Mouse (Mus musculus) CH12.LX (cell line): ENCODE results near the gene Kif1bp. TPM values are rescaled to one million over a fixed set of nuclear protein-coding genes. Genes with fewer than 3 reads are reported as not detected.

Experiments used
- DNase-seq: peaks from one replicate; pipeline ENCODE4 v3.0.0-alpha.2; 2013; ENCODE audit errors: extremely low read depth
- H3K27ac ChIP-seq: 2 replicates; pipeline ENCODE4 v1.5.1; 2012; ENCODE audit warnings: low read depth, mild to moderate bottlenecking, control low read depth, moderate library complexity; ENCODE audit not compliant: insufficient read depth
- H3K27me3 ChIP-seq: replicated peaks from 2 replicates; pipeline ENCODE3; 2012; ENCODE audit warnings: inconsistent platforms
- H3K36me3 ChIP-seq, 2 experiments: replicated peaks in 1 of 2; 2 replicates each; pipeline versions ENCODE3 to v1.6.1; 2012; ENCODE audit warnings: inconsistent platforms in 1 of 2, low read length in 1 of 2, mild to moderate bottlenecking in 1 of 2, mixed read lengths in 1 of 2, moderate library complexity in 1 of 2; ENCODE audit not compliant: control insufficient read depth in 1 of 2, insufficient read depth in 1 of 2
- H3K4me1 ChIP-seq, 2 experiments: 2 replicates each; pipeline ENCODE4 v1.6.1; 2012; ENCODE audit warnings: inconsistent platforms in 1 of 2, moderate library complexity in 1 of 2; ENCODE audit not compliant: insufficient read depth in 2 of 2, control insufficient read depth in 1 of 2
- H3K4me2 ChIP-seq: 2 replicates; pipeline ENCODE4 v1.6.1; 2012; ENCODE audit warnings: low read depth, mild to moderate bottlenecking, control low read depth; ENCODE audit not compliant: poor library complexity, insufficient read depth, severe bottlenecking
- H3K4me3 ChIP-seq, 3 experiments: fragments of 150-350 bp in 1 of 3; sonication (generic) in 1 of 3; replicated peaks in 1 of 3; 2 replicates each; pipeline versions ENCODE3 to v1.5.1; 2011 to 2012; ENCODE audit warnings: low read depth in 2 of 3, low read length in 2 of 3, mild to moderate bottlenecking in 2 of 3, moderate library complexity in 2 of 3, control low read depth in 1 of 3, improper control_type of control experiment in 1 of 3, inconsistent platforms in 1 of 3, mixed read lengths in 1 of 3; ENCODE audit not compliant: poor library complexity in 1 of 3
- H3K79me2 ChIP-seq: replicated peaks from 2 replicates; pipeline ENCODE4 v1.6.1; 2012; ENCODE audit warnings: mild to moderate bottlenecking, moderate library complexity; ENCODE audit not compliant: control insufficient read depth, poor library complexity, insufficient read depth, severe bottlenecking; ENCODE audit errors: extremely low read depth
- H3K9ac ChIP-seq: 2 replicates; pipeline ENCODE4 v1.6.1; 2012; ENCODE audit warnings: low read depth, mild to moderate bottlenecking, control low read depth, moderate library complexity; ENCODE audit not compliant: insufficient read depth
- H3K9me3 ChIP-seq: replicated peaks from 2 replicates; pipeline ENCODE3; 2012; ENCODE audit warnings: low read length, inconsistent platforms, mixed read lengths
- CHD1 ChIP-seq: IDR thresholded peaks from 2 replicates; pipeline ENCODE4 v1.6.1; 2012; ENCODE audit warnings: low read depth, low read length, improper control_type of control experiment, inconsistent platforms
- CTCF ChIP-seq, 2 experiments: IDR thresholded peaks in 1 of 2; conservative IDR thresholded peaks in 1 of 2; 2 replicates each; pipeline ENCODE4 v1.5.1; 2011 to 2012; ENCODE audit warnings: low read depth in 2 of 2, low read length in 2 of 2, improper control_type of control experiment in 1 of 2, inconsistent platforms in 1 of 2, mild to moderate bottlenecking in 1 of 2, moderate library complexity in 1 of 2
- E2F4 ChIP-seq: IDR thresholded peaks from 2 replicates; pipeline ENCODE4 v1.6.1; 2011; ENCODE audit warnings: low read depth, low read length, improper control_type of control experiment; ENCODE audit not compliant: insufficient replicate concordance
- ELF1 ChIP-seq: IDR thresholded peaks from 2 replicates; pipeline ENCODE4 v1.6.1; 2014; ENCODE audit warnings: low read depth, mild to moderate bottlenecking, inconsistent platforms, low read length, improper control_type of control experiment
- ETS1 ChIP-seq: conservative IDR thresholded peaks from 2 replicates; pipeline ENCODE4 v1.6.1; 2012; ENCODE audit warnings: low read depth, mild to moderate bottlenecking, inconsistent platforms, low read length, improper control_type of control experiment, moderate library complexity
- HCFC1 ChIP-seq: IDR thresholded peaks from 2 replicates; pipeline ENCODE4 v1.6.1; 2012; ENCODE audit warnings: low read depth, mild to moderate bottlenecking, inconsistent platforms, low read length, improper control_type of control experiment
- JUN ChIP-seq: IDR thresholded peaks from 2 replicates; pipeline ENCODE4 v1.6.1; 2011; ENCODE audit warnings: low read depth, mild to moderate bottlenecking, low read length, improper control_type of control experiment, moderate library complexity; ENCODE audit not compliant: insufficient read depth
- MAX ChIP-seq: IDR thresholded peaks from 2 replicates; pipeline ENCODE4 v1.6.1; 2011; ENCODE audit warnings: low read length, improper control_type of control experiment
- MAZ ChIP-seq: IDR thresholded peaks from 2 replicates; pipeline ENCODE4 v1.6.1; 2012; ENCODE audit warnings: low read depth, mild to moderate bottlenecking, inconsistent platforms, low read length, improper control_type of control experiment, moderate library complexity
- MXI1 ChIP-seq: IDR thresholded peaks from 2 replicates; pipeline ENCODE4 v1.6.1; 2011; ENCODE audit warnings: mild to moderate bottlenecking, low read depth, low read length, improper control_type of control experiment
- MYC ChIP-seq: IDR thresholded peaks from 2 replicates; pipeline ENCODE4 v1.6.1; 2011; ENCODE audit warnings: low read depth, mild to moderate bottlenecking, improper control_type of control experiment, low read length
- NELFE ChIP-seq: IDR thresholded peaks from 2 replicates; pipeline ENCODE4 v1.6.1; 2011; ENCODE audit warnings: low read depth, low read length, improper control_type of control experiment
- PAX5 ChIP-seq: IDR thresholded peaks from 2 replicates; pipeline ENCODE4 v1.6.1; 2012; ENCODE audit warnings: low read length, inconsistent platforms, mixed read lengths
- RAD21 ChIP-seq: IDR thresholded peaks from 2 replicates; pipeline ENCODE4 v1.6.1; 2011; ENCODE audit warnings: low read depth, mild to moderate bottlenecking, low read length, improper control_type of control experiment, moderate library complexity
- RCOR1 ChIP-seq: conservative IDR thresholded peaks from 2 replicates; pipeline ENCODE4 v1.6.1; 2012; ENCODE audit warnings: low read depth, mild to moderate bottlenecking, inconsistent platforms, low read length, improper control_type of control experiment
- TBP ChIP-seq: conservative IDR thresholded peaks from 2 replicates; pipeline ENCODE4 v1.6.1; 2011; ENCODE audit warnings: low read depth, low read length, improper control_type of control experiment
- TCF12 ChIP-seq: IDR thresholded peaks from 2 replicates; pipeline ENCODE4 v1.6.1; 2014; ENCODE audit warnings: low read depth, mild to moderate bottlenecking, inconsistent platforms, low read length, improper control_type of control experiment
- UBTF ChIP-seq: IDR thresholded peaks from 2 replicates; pipeline ENCODE4 v1.6.1; 2012; ENCODE audit warnings: low read depth, mild to moderate bottlenecking, inconsistent platforms, low read length, improper control_type of control experiment, moderate library complexity
- USF1 ChIP-seq: IDR thresholded peaks from 2 replicates; pipeline ENCODE4 v1.6.1; 2014; ENCODE audit warnings: low read depth, mild to moderate bottlenecking, inconsistent platforms, low read length, improper control_type of control experiment
- ZC3H11A ChIP-seq: IDR thresholded peaks from 2 replicates; pipeline ENCODE4 v1.6.1; 2012; ENCODE audit warnings: low read depth, mild to moderate bottlenecking, inconsistent platforms, low read length, improper control_type of control experiment
- ZMIZ1 ChIP-seq: IDR thresholded peaks from 2 replicates; pipeline ENCODE4 v1.6.1; 2012; ENCODE audit warnings: low read depth, mild to moderate bottlenecking, inconsistent platforms, low read length, improper control_type of control experiment
- ZNF384 ChIP-seq: IDR thresholded peaks from 2 replicates; pipeline ENCODE4 v1.6.1; 2012; ENCODE audit warnings: low read depth, low read length, improper control_type of control experiment, inconsistent platforms
- dilution Hi-C: fragments of 300-500 bp; cut with MboI; formaldehyde crosslinking; loops from 2 replicates; pipeline ENCODE4 v1.14.3; 2020; ENCODE audit warnings: low sequenced_read_pairs; ENCODE audit not compliant: extremely low pct_unique_long_range_greater_than_20kb, extremely low pct_ligation_motif_present
- in situ Hi-C: fragments of 300-500 bp; cut with MboI; formaldehyde crosslinking; loops from 3 replicates; pipeline ENCODE4 v1.14.3; 2019; ENCODE audit warnings: low sequenced_read_pairs, low pct_ligation_motif_present, low pct_unique_long_range_greater_than_20kb, mixed read lengths
- polyA plus RNA-seq: library from polyadenylated mRNA; unstranded; fragments of >175 nt; gene quantifications from 2 replicates; pipeline ENCODE4 v1.2.1, GENCODE M21; 2012; ENCODE audit warnings: low read depth; ENCODE audit not compliant: insufficient read length
- total RNA-seq, 2 experiments: library from RNA; depleted of rRNA; stranded (reverse); fragments of 300-350 nt in 1 of 2; fragments of >200 nt in 1 of 2; gene quantifications; 2 replicates each; pipeline ENCODE4 v1.2.3; 2012 to 2014

The Kif1bp gene
- total and polyA plus RNA-seq, 3 experiments, result 12.9 to 23.1 (median 15.3) TPM

- Histone ChIP-seq H3K4me3 (peak overlapping the region; percentile 46 to 76 (median 66)), H3K4me2 (peak overlapping the region; percentile 80), H3K9me3 (peaks cover 2% of the 10 kb centered on the region), H3K9ac (peak overlapping the region; percentile 93), H3K27ac (peak overlapping the region; percentile 90), H3K4me1 (peaks cover 10 to 61% of the 10 kb centered on the region in 2 experiments), H3K79me2 (peaks cover 61% of the 10 kb centered on the region), H3K27me3 (no peaks in the 10 kb centered on the region), H3K36me3 (peaks cover 0 to 3% of the 10 kb centered on the region in 2 experiments)
- dilution Hi-C loops, result no loop called here
- no peak for DNase-seq
- TF ChIP-seq RCOR1 (no peak), USF1 (no peak), MXI1 (no peak), ZC3H11A (no peak), TBP (0 out of 2 replicates have a peak, but pooled peaks have one; percentile 23), ZMIZ1 (0 out of 2 replicates have a peak, but pooled peaks have one; percentile 38), TCF12 (no peak), ELF1 (no peak), RAD21 (no peak), E2F4 (no peak), CHD1 (0 out of 2 replicates have a peak, but pooled peaks have one; percentile 20), PAX5 (no peak), CTCF (conservative IDR thresholded peaks at IDR 0.05 in 1 of 2, IDR thresholded peaks at IDR 0.05 in 1 of 2; ENCODE audit: low read depth in 2 of 2, low read length in 2 of 2) (no peak), UBTF (no peak), JUN (no peak), ETS1 (no peak), ZNF384 (peak; percentile 95), MAZ (0 out of 2 replicates have a peak, but pooled peaks have one; percentile 44), MAX (no peak), MYC (no peak), NELFE (no peak; the same call in 1 of the 2 replicates), HCFC1 (no peak)
- in situ Hi-C loops, result loop anchor here (5.0 kb wide), 1 partner anchor 37 kb away; no protein-coding TSS in a partner anchor
These were observed 72.9 kb downstream of the Kif1bp start for GRCm38 (mm10) chr10:62505224-62505983.
